Mouse (Mus musculus) midbrain, embryonic 14.5 days (tissue): ENCODE measurements around the gene Dgkh. TPM values are rescaled to one million over a fixed set of nuclear protein-coding genes. Genes with fewer than 3 reads are reported as not detected.

Experiments
- ATAC-seq: fragments of 200-750 bp; cut with Nextera tagmentation; 2 replicates; pipeline ENCODE4 v1.8.0; 2017; ENCODE audit warnings: moderate number of reproducible peaks, moderate library complexity; ENCODE audit not compliant: low FRiP score, low TSS enrichment
- DNase-seq: peaks from one replicate; pipeline ENCODE4 v3.0.0-alpha.2; 2015
- H3K27ac ChIP-seq: fragments of 300-500 bp; sonication (generic); replicated peaks from 2 replicates; pipeline ENCODE4 v1.5.1; 2014; ENCODE audit warnings: mild to moderate bottlenecking, low read depth, low read length, moderate library complexity
- H3K27me3 ChIP-seq: fragments of 300-500 bp; sonication (generic); 2 replicates; pipeline ENCODE4 v1.6.1; 2014; ENCODE audit warnings: low read length, control low read depth, mixed read lengths; ENCODE audit not compliant: control insufficient read depth, insufficient read depth
- H3K36me3 ChIP-seq: fragments of 300-500 bp; sonication (generic); 2 replicates; pipeline ENCODE4 v1.6.1; 2014; ENCODE audit warnings: low read length, control low read depth; ENCODE audit not compliant: control insufficient read depth, insufficient read depth
- H3K4me1 ChIP-seq: fragments of 300-500 bp; sonication (generic); 2 replicates; pipeline ENCODE4 v1.6.1; 2014; ENCODE audit warnings: mild to moderate bottlenecking, antibody characterized with exemption, low read length, control low read depth; ENCODE audit not compliant: control insufficient read depth, insufficient read depth
- H3K4me2 ChIP-seq: fragments of 300-500 bp; sonication (generic); 2 replicates; pipeline ENCODE4 v1.6.1; 2014; ENCODE audit warnings: mild to moderate bottlenecking, low read length, moderate library complexity
- H3K4me3 ChIP-seq: fragments of 300-500 bp; sonication (generic); replicated peaks from 2 replicates; pipeline ENCODE4 v1.5.1; 2014; ENCODE audit warnings: low read depth, low read length
- H3K9ac ChIP-seq: fragments of 300-500 bp; sonication (generic); replicated peaks from 2 replicates; pipeline ENCODE4 v1.6.1; 2014; ENCODE audit warnings: mild to moderate bottlenecking, low read length, moderate library complexity
- H3K9me3 ChIP-seq: fragments of 300-500 bp; sonication (generic); 2 replicates; pipeline ENCODE4 v1.6.1; 2016; ENCODE audit warnings: low read length, control low read depth, mixed read lengths; ENCODE audit not compliant: control insufficient read depth
- WGBS: fragments of 180-500 bp; shearing (Covaris S2); extraction: QIAGEN DNeasy Blood & Tissue Kit; methylation state at CpG from one replicate; pipeline ENCODE4 v1.1.7; 2014; 5-methylcytosine and 5-hydroxymethylcytosine counted together
- polyA plus RNA-seq: library from polyadenylated mRNA; unstranded; fragments of >200 nt; fragmentation: Nextera tagmentation; extraction: Ambion mirVana; gene quantifications from 2 replicates; pipeline ENCODE4 v1.2.1, GENCODE M21; 2014

Gene Dgkh
- polyA plus RNA-seq, 1 experiment from 2014 or later, result 2.9 TPM

DNA sequence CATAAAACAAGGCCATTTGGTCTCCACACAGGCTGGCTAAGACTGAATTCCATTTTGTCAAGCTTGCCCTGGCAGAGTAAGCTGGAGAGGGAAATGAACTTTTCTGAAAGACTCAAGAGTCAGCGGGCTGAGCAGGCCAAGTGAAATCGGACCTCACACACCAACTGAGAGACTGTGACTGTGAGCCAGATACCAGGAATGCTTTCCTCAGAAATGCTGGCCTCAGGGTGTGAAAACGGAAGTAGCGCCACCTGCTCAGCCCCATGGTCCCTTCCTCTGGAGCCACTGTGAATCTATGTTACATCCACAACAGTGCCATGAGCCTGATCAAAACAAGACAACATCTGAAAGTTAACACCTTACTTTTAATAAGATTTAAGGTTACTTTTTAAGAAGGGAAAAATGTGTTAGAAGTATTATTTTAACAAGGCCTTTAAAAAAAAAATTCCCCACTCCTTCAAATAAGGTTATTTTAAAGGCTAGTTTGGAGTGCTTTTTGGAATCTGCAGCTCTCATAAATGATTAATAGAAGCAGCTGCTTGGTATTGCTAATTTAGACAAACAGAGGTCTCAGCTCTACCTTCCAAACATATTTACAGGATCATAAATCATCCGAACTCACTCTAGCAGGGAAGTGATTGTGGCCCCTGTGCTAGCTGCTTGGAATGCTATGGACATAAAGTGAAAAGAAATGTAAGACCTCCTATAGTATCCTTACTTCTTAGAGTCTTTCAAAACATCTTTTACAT, 193.8 kb downstream of the Dgkh start:
- Histone ChIP-seq H3K9ac (no peak overlapping the region), H3K36me3 (no peaks in the 10 kb centered on the region), H3K27ac (no peak overlapping the region), H3K9me3 (no peaks in the 10 kb centered on the region), H3K4me1 (peaks cover 24% of the 10 kb centered on the region), H3K4me2 (no peak overlapping the region), H3K27me3 (no peaks in the 10 kb centered on the region), H3K4me3 (no peak overlapping the region)
- peak; percentile 8 for DNase-seq
- no peak for ATAC-seq
- 53% methylated on average over 5 of the region's 5 CpGs for WGBS

DNA sequence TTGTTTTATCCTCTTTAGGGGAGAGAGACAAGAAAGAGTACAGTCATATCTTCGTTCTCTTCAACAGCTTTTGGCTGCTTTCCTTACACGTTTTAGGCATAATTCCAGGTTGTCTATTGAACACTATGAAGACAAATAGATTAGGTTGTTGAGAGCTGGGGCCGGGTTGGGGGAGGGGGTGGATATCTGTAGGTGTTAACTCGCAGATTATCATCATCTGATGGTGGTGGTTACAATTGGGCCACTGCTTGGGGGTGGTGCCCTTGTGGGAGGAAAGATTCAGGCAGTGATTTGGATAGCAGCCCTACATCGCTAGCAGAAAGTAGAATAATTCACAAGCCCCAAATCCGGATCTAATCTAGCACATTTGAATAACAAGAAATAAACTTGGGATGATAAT, 195.0 kb downstream of the Dgkh start:
- H3K27ac ChIP-seq, result peak overlapping the region; percentile 96
- DNase-seq (peak; percentile 41), ATAC-seq (no peak)
- no peaks in the 10 kb centered on the region for H3K36me3 ChIP-seq
- peak overlapping the region; percentile 69 for H3K9ac ChIP-seq
- WGBS, result 21% methylated on average over 6 of the region's 6 CpGs
- peaks cover 25% of the 10 kb centered on the region for H3K4me1 ChIP-seq
- H3K4me2 ChIP-seq, result peak overlapping the region; percentile 62
- peak overlapping the region; percentile 82 for H3K4me3 ChIP-seq
- H3K27me3 ChIP-seq, result no peaks in the 10 kb centered on the region
- no peaks in the 10 kb centered on the region for H3K9me3 ChIP-seq

DNA sequence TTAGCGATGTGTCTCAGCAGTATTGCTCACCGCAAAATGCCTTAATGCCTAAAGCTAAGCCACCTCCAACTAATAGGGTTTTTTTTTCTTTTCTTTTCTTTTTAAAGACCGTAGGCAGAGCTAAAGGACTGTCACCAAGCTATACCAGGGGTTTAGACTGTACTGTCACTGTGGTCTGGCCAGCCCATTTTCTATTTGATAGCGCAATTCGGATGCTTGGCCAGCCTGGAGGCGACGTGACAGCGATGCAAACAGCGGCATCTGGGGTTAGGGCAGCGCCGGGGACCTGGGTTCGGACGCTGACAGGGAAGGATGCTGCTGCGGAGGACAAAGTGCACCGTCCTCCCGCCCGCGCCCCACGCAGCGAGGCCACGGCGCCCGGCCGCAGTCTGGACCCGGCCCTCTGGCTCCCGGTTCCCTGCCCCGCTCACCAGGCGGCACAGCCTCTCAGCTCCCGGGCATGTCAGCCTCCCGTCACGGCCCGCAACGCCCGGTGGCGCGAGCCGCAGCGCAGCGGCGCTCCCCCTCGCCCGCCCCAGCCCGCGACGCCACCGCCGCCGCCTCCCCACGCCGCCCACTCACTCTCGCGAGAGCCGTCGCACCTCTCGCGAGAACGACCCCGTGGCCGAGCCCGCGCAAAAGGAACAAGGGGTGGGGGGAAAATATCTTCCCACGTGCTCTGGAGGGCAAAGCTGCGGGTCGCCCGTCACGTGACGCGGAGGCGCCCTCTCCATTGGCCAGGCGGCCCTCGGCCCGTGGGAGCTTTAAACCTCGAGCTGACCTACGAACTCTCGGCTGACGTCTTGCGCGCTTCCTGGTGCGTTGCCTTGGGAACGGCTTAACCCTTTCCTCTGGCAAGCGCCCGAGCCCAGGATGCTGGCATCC, 196.1 kb downstream of the Dgkh start, which contains the start of gene Akap11:
Akap11 (minus strand) TSS at position 528 of the 885 bp plus-strand sequence.
- Histone ChIP-seq H3K27me3 (no peaks in the 10 kb centered on the region), H3K36me3 (no peaks in the 10 kb centered on the region), H3K9me3 (no peaks in the 10 kb centered on the region), H3K9ac (peak within 1 kb of the TSS; percentile 97), H3K4me2 (peak within 1 kb of the TSS; percentile 62), H3K4me3 (peak within 1 kb of the TSS; percentile 82), H3K4me1 (peaks cover 25% of the 10 kb centered on the region), H3K27ac (peak within 1 kb of the TSS; percentile 96)
- peak; percentile 98 for DNase-seq
- WGBS, result under 1% methylated on average over 82 of the region's 82 CpGs
- peak; percentile 97 for ATAC-seq

- Histone ChIP-seq H3K4me1 (peaks cover 25% of the 10 kb centered on the region), H3K27ac (no peak overlapping the region; the same call in 1 of the 2 replicates)
- WGBS, result 11% methylated on average over 2 of the region's 2 CpGs
Observed at GRCm38 (mm10) chr14:78535366-78535765, 197.2 kb downstream of the Dgkh start.

GRCm38 (mm10) chr14:78534651-78535050, 197.9 kb downstream of the Dgkh start:
- peak overlapping the region; percentile 62 for H3K4me2 ChIP-seq
- no peak for ATAC-seq

More at GRCm38 (mm10) chr14:78535366-78535765, 197.2 kb downstream of the Dgkh start:
- DNase-seq, result peak; percentile 31
- ATAC-seq, result no peak
- Histone ChIP-seq H3K9ac (peak overlapping the region; percentile 97; the same call in 1 of the 2 replicates), H3K27me3 (no peaks in the 10 kb centered on the region), H3K9me3 (no peaks in the 10 kb centered on the region), H3K4me3 (peak overlapping the region; percentile 82), H3K36me3 (no peaks in the 10 kb centered on the region), H3K4me2 (peak overlapping the region; percentile 62)

DNA sequence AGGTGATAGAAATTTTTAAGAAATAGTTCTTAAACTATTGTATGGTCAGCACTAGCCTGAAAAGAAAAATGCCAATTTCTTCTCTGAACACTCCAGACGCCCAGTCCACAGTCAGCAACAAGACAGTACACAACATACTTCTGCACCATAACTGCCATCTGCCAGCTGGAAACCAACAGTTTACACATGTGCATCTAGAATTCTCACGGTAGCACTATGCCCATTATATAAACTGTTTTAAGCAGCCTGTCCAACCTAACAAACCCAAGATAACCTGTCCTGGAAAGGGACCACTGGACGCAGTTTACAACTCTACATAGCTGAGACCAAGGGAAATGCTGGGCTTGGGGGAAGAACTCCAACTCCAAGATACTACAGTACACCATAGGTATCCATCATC, 198.9 kb downstream of the Dgkh start:
- no peak for ATAC-seq
- no peaks in the 10 kb centered on the region for H3K27me3 ChIP-seq
- peaks cover 25% of the 10 kb centered on the region for H3K4me1 ChIP-seq
- no peak overlapping the region for H3K27ac ChIP-seq
- H3K9me3 ChIP-seq, result no peaks in the 10 kb centered on the region
- no peak for DNase-seq
- H3K9ac ChIP-seq, result no peak overlapping the region
- 94% methylated on average over 3 of the region's 3 CpGs for WGBS
- peak overlapping the region; percentile 11; the same call in 1 of the 2 replicates for H3K4me2 ChIP-seq
- H3K36me3 ChIP-seq, result no peaks in the 10 kb centered on the region
- no peak overlapping the region for H3K4me3 ChIP-seq

More at GRCm38 (mm10) chr14:78534651-78535050, 197.9 kb downstream of the Dgkh start:
- peak; percentile 4 for DNase-seq
- 74% methylated on average over 5 of the region's 5 CpGs for WGBS
- no peak overlapping the region for H3K27ac ChIP-seq
- no peaks in the 10 kb centered on the region for H3K36me3 ChIP-seq
- peaks cover 25% of the 10 kb centered on the region for H3K4me1 ChIP-seq
- H3K27me3 ChIP-seq, result no peaks in the 10 kb centered on the region
- no peaks in the 10 kb centered on the region for H3K9me3 ChIP-seq
- no peak overlapping the region for H3K9ac ChIP-seq
- H3K4me3 ChIP-seq, result no peak overlapping the region

- no peaks in the 10 kb centered on the region for H3K36me3 ChIP-seq
- no peak overlapping the region for H3K4me3 ChIP-seq
- no peak for DNase-seq
- H3K27ac ChIP-seq, result no peak overlapping the region
- H3K9ac ChIP-seq, result no peak overlapping the region
- H3K4me1 ChIP-seq, result peaks cover 21% of the 10 kb centered on the region
- H3K4me2 ChIP-seq, result no peak overlapping the region
- 96% methylated on average over 6 of the region's 6 CpGs for WGBS
- no peaks in the 10 kb centered on the region for H3K9me3 ChIP-seq
- H3K27me3 ChIP-seq, result no peaks in the 10 kb centered on the region
- ATAC-seq, result no peak
Observed at GRCm38 (mm10) chr14:78532345-78532744, 200.2 kb downstream of the Dgkh start.

DNA sequence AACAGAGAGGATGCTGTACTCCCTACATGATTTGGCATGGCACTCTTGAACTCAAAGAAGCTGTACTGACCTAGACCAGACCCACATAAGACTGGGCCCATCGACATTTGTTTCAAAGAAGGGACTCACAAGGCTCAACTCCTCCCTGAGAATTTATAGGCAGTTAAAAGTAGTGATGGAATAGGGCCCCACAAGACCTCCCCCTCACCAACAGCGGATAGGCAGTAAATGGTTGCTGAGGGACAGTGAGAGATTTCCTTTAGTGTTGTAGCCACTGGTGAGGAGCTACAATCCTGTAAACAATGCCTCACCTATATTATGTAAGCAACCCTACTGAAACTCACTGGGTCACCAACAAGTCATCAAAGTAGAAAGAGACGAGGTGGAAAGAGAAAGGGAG, 202.3 kb downstream of the Dgkh start:
- Histone ChIP-seq H3K4me3 (no peak overlapping the region), H3K4me2 (no peak overlapping the region), H3K9ac (no peak overlapping the region), H3K4me1 (peaks cover 13% of the 10 kb centered on the region), H3K36me3 (0 out of 2 replicates have a peak, but pooled peaks cover 2% of the 10 kb centered on the region), H3K9me3 (no peaks in the 10 kb centered on the region), H3K27me3 (no peaks in the 10 kb centered on the region), H3K27ac (no peak overlapping the region)
- DNase-seq, result no peak
- WGBS, result 93% methylated on average over 3 of the region's 3 CpGs
- ATAC-seq, result no peak
